Mouse (Mus musculus) kidney, adult 18-20 months (tissue): ENCODE measurements around the gene Antxr1.
"Not testable (repeated sequence)": the region's sequence is repeated elsewhere in the genome, so short reads cannot be mapped to it uniquely, and the experiment has no call there.

Source experiments
- DNase-seq: peaks from one replicate; pipeline ENCODE4 v3.0.0; 2021

The Antxr1 gene

DNA sequence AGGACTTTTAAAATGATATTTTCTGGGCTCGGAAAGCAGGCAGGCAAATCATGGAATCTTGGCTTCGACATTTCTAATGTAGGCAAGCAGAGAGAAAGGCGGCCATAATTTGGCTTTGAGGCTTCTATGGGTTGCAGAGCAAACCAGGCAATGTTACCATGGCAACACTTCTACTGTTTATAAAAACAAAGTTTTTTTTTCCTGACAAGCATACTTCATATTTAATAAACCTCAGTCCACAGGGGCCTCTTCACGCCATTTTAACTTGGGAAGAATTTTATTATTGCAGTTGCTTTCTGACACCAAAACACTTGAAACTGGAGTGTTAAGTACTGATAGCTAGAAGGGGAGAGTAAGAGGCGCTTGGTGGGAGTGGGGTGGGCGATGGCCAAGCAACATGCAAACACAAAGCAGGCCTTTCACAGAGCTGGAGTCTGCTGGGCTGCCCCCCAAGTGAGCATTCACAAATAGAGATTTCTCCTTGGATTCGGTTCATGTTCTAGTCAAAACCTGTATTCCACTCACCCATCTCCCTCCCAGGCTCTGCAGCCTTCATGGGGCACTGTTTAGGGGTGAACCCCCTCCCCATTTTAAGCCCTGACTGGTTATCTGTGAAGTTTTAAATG, 235.8 kb downstream of the Antxr1 start:
- DNase-seq: no peak

- no peak for DNase-seq
Measured at GRCm38 (mm10) chr6:87099261-87099660, 236.4 kb downstream of the Antxr1 start.

DNA sequence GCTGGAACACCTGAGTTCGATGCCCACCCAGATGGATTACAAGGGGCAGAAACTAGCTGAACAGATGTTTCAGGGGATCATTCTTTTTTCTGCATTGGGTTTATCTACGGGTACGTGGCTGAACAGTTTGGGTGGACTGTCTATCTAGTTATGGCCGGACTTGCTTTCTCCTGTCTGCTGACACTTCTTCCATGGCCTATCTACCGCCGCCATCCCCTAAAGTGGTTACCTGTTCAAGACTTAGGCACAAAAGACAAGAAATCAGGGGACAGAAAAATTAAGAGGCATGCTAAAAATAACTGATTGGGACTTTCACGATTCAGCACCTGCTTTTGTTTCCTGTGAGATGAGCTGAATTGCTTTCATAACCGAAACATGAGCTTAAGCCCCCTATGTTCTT, 242.0 kb downstream of the Antxr1 start:
- not testable (repeated sequence) for DNase-seq

DNA sequence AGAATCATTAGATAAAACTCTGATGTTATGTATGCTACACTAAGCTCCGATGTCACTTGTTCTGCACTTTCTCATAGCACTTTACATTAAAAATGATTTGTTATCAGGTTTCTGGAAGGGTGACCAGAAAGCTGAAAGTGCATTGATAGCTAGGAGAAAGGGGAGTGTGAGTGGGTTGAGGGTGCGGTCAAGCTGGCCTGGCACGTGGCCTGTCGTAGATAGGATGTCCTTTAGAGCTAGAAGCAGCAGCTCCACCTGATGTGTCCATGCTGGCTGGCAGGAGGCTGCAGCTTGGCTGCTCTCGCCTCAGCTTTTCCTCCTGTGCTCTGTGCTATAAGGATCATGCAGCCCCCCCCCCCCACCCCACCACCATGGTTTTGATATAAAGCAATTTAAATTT, 243.1 kb downstream of the Antxr1 start:
- no peak for DNase-seq

DNA sequence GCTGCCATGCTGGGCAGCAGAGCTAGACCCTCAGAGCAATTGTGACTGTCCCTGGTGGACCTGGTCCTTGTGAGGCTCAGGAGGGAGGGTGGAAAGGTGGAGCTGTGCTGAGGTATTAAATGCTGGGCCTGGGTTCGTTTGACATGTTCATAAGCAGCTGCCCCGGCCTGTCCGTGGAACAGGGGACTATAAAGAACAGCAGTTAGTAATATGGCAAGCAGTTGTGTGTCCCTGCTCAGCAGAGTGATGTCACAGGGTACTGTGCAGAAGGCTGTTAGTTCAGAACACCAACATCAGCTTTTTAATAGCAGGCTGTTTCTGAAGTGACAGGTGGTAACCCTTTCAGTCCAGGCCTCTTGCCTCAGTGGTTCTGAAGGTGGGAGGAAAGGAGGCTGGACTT, 244.7 kb downstream of the Antxr1 start:
- no peak for DNase-seq

GRCm38 (mm10) chr6:87088356-87088755, 247.3 kb downstream of the Antxr1 start:
- no peak for DNase-seq

DNA sequence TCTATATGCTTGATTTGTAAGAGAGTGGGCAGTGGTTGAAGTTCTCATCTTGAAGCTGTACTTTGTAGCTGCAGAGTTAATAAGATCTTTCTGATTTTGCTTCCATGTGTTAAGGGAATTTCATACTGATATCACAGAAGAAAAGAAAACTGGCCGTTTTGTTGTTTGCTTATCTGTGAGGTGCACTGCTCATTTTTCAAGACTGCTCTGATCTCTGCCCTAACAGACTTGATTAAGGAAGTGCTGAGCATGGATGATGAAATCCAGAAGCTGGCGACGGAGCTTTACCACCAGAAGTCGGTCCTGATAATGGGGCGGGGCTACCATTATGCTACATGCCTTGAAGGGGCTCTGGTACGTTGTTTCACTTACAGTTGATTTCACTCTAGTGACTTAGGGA, 250.6 kb downstream of the Antxr1 start:
- DNase-seq: no peak
